Mouse (Mus musculus) G1E (cell line): ENCODE data around the gene Rdh14. TPM values are rescaled to one million over a fixed set of nuclear protein-coding genes. Genes with fewer than 3 reads are reported as not detected.

ENCODE experiments used
- ATAC-seq: 2 replicates; pipeline ENCODE4 v1.8.0; 2016; ENCODE audit warnings: mild to moderate bottlenecking; ENCODE audit not compliant: insufficient number of reproducible peaks, poor library complexity, low FRiP score, severe bottlenecking; ENCODE audit errors: extremely low read depth
- DNase-seq: peaks from one replicate; pipeline ENCODE4 v3.0.0; 2012; ENCODE audit warnings: low spot score
- H3K27me3 ChIP-seq: 2 replicates; pipeline ENCODE4 v1.6.1; 2012; ENCODE audit warnings: mild to moderate bottlenecking, low read length, inconsistent platforms; ENCODE audit not compliant: insufficient read depth
- H3K36me3 ChIP-seq: replicated peaks from 2 replicates; pipeline ENCODE3; 2012; ENCODE audit warnings: mild to moderate bottlenecking, inconsistent platforms
- H3K4me1 ChIP-seq: 2 replicates; pipeline ENCODE4 v1.6.1; 2012; ENCODE audit warnings: low read depth, low read length, inconsistent platforms, mixed read lengths; ENCODE audit not compliant: insufficient read depth
- H3K4me3 ChIP-seq: 2 replicates; pipeline ENCODE4 v1.5.1; 2012; ENCODE audit warnings: low read depth, mild to moderate bottlenecking, inconsistent platforms, low read length, moderate library complexity, mixed read lengths
- H3K9me3 ChIP-seq: replicated peaks from 2 replicates; pipeline ENCODE4 v1.6.1; 2012; ENCODE audit warnings: inconsistent platforms
- GATA1 ChIP-seq: IDR thresholded peaks from 2 replicates; pipeline ENCODE4 v1.6.1; 2012; ENCODE audit warnings: borderline replicate concordance, low read length, inconsistent platforms, mixed read lengths
- GATA2 ChIP-seq: IDR thresholded peaks from 2 replicates; pipeline ENCODE4 v1.6.1; 2012; ENCODE audit warnings: low read depth, low read length, inconsistent platforms, borderline replicate concordance
- TAL1 ChIP-seq: conservative IDR thresholded peaks from 2 replicates; pipeline ENCODE4 v1.6.1; 2012; ENCODE audit warnings: low read depth, low read length, inconsistent platforms, mixed read lengths
- polyA plus RNA-seq: library from polyadenylated mRNA; stranded (reverse); fragments of >175 nt; gene quantifications from 2 replicates; pipeline ENCODE4 v1.2.3, GENCODE M21; 2012
- total RNA-seq, 2 experiments: library from RNA; stranded (forward) in 1 of 2; stranded (reverse) in 1 of 2; fragments of 200-1000 nt in 1 of 2; fragments of >200 nt in 1 of 2; fragmentation: Nextera tagmentation in 1 of 2; gene quantifications; 2 replicates each; pipeline ENCODE4 v1.2.3; 2014 to 2017

Gene Rdh14
- total and polyA plus RNA-seq, 3 experiments: 10.2 to 20.5 (median 15.0) TPM

- no peak for DNase-seq
- Histone ChIP-seq H3K27me3 (no peaks in the 10 kb centered on the region), H3K36me3 (no peaks in the 10 kb centered on the region), H3K4me3 (no peak overlapping the region), H3K9me3 (no peaks in the 10 kb centered on the region), H3K4me1 (no peaks in the 10 kb centered on the region)
- no peak for TF ChIP-seq TAL1
- TF ChIP-seq GATA1: no peak
- TF ChIP-seq GATA2: no peak
- ATAC-seq: no peak
These were observed 49.1 kb downstream of the Rdh14 start for GRCm38 (mm10) chr12:10439483-10440235.

Other genes with a start within 250 kb of the Rdh14 start
- gene Nt5c1b, start 20.8 kb upstream of the Rdh14 start, total RNA-seq (2014; fragmentation: Nextera tagmentation): not detected in 2 replicates
- 0.12 and 0.33 TPM in 2 replicates for gene Nt5c1b, start 20.8 kb upstream of the Rdh14 start, total RNA-seq (2017)
- gene Nt5c1b, start 20.8 kb upstream of the Rdh14 start, polyA plus RNA-seq: not detected in 2 replicates